Mouse (Mus musculus) heart, embryonic 13.5 days (tissue): ENCODE measurements around the gene Rapgef3. TPM values are rescaled to one million over a fixed set of nuclear protein-coding genes. Genes with fewer than 3 reads are reported as not detected.

Experiments used
- ATAC-seq: fragments of 200-750 bp; cut with Nextera tagmentation; 2 replicates; pipeline ENCODE4 v1.8.0; 2017; ENCODE audit warnings: moderate TSS enrichment; ENCODE audit not compliant: insufficient number of reproducible peaks, low FRiP score, low TSS enrichment; ENCODE audit errors: extremely low read depth
- H3K27ac ChIP-seq: fragments of 300-500 bp; sonication (generic); replicated peaks from 2 replicates; pipeline ENCODE4 v1.5.1; 2015; ENCODE audit warnings: moderate library complexity, mild to moderate bottlenecking, inconsistent platforms
- H3K27me3 ChIP-seq: fragments of 300-500 bp; sonication (generic); replicated peaks from 2 replicates; pipeline ENCODE4 v1.6.1; 2015; ENCODE audit warnings: mild to moderate bottlenecking, inconsistent platforms
- H3K36me3 ChIP-seq: fragments of 300-500 bp; sonication (generic); 2 replicates; pipeline ENCODE4 v1.6.1; 2015; ENCODE audit warnings: mild to moderate bottlenecking, inconsistent platforms
- H3K4me1 ChIP-seq: fragments of 300-500 bp; sonication (generic); 2 replicates; pipeline ENCODE4 v1.6.1; 2015; ENCODE audit warnings: inconsistent platforms
- H3K4me2 ChIP-seq: fragments of 300-500 bp; sonication (generic); 2 replicates; pipeline ENCODE4 v1.6.1; 2015; ENCODE audit warnings: inconsistent platforms, mild to moderate bottlenecking, moderate library complexity
- H3K4me3 ChIP-seq: fragments of 300-500 bp; sonication (generic); 2 replicates; pipeline ENCODE4 v1.5.1; 2015; ENCODE audit warnings: moderate library complexity, mild to moderate bottlenecking, inconsistent platforms
- H3K9ac ChIP-seq: fragments of 300-500 bp; sonication (generic); 2 replicates; pipeline ENCODE4 v1.6.1; 2015; ENCODE audit warnings: inconsistent platforms, mild to moderate bottlenecking, moderate library complexity
- H3K9me3 ChIP-seq: fragments of 300-500 bp; sonication (generic); 2 replicates; pipeline ENCODE4 v1.6.1; 2016; ENCODE audit warnings: inconsistent platforms
- WGBS: fragments of 180-500 bp; shearing (Covaris S2); methylation state at CpG from one replicate; pipeline ENCODE4 v1.1.7; 2015; ENCODE audit warnings: mixed read lengths; 5-methylcytosine and 5-hydroxymethylcytosine counted together
- polyA plus RNA-seq: library from polyadenylated mRNA; unstranded; fragments of >200 nt; fragmentation: Nextera tagmentation; extraction: Ambion mirVana; gene quantifications from 2 replicates; pipeline ENCODE4 v1.2.1, GENCODE M21; 2015

The Rapgef3 gene
- polyA plus RNA-seq, 1 experiment from 2014 or later, result 22.1 TPM

- ATAC-seq, result no peak
- Histone ChIP-seq H3K9me3 (no peaks in the 10 kb centered on the region), H3K9ac (peak overlapping the region; percentile 33), H3K27ac (peak overlapping the region; percentile 21; the same call in 1 of the 2 replicates), H3K4me1 (peaks cover 46% of the 10 kb centered on the region), H3K27me3 (no peaks in the 10 kb centered on the region), H3K36me3 (peaks cover 59% of the 10 kb centered on the region), H3K4me3 (no peak overlapping the region), H3K4me2 (no peak overlapping the region)
- 23% methylated on average over 6 of the region's 6 CpGs for WGBS
Measured at GRCm38 (mm10) chr15:97754476-97754875, 13.3 kb downstream of the Rapgef3 start.

DNA sequence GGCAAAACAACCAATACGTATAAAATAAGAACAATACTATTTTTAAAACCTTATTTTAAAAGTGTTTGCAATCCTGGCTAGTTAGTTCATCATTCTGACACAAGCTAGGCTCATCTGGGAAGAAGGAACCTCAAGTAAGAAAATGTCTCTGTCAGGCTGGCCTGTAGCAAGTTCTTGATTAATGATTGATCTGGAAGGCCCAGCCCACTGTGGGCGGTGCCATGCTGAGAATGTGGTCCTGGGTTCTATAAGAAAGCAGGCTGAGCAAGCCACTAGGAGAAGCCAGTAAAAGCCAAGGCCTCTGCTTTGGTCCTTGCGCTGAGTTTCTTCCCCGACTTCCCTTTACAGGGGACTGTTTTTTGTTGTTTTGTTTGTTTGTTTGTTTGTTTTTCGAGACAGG is 15.3 kb downstream of the Rapgef3 start:
- peaks cover 53% of the 10 kb centered on the region for H3K36me3 ChIP-seq
- no peak overlapping the region for H3K9ac ChIP-seq
- no peaks in the 10 kb centered on the region for H3K27me3 ChIP-seq
- H3K4me1 ChIP-seq, result peaks cover 66% of the 10 kb centered on the region
- ATAC-seq, result no peak
- no peak overlapping the region for H3K4me3 ChIP-seq
- WGBS, result 88% methylated on average over 5 of the region's 5 CpGs
- no peaks in the 10 kb centered on the region for H3K9me3 ChIP-seq
- no peak overlapping the region for H3K27ac ChIP-seq
- no peak overlapping the region for H3K4me2 ChIP-seq

- no peak for ATAC-seq
Measured at GRCm38 (mm10) chr15:97751676-97752075, 16.1 kb downstream of the Rapgef3 start.

DNA sequence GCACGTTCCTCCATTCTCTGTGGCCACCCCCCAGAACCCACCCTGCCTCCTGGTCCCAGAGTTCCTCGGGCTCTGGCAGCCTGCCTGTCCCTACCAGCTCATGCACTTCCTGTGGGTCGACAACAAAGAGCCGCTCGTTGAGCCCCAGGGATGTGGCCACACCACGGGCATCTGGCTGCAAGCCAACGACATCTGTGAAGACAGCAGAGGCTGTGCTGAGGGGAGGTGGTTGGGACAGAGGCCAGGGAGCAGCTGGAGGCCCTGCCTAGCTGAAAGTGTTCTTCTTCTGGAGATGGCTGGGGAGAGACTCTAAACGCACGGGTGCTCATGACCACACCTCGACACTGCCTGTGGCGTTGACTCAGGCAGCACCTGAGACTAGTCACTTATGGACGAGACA is 17.1 kb downstream of the Rapgef3 start:
- H3K4me1 ChIP-seq, result peaks cover 79% of the 10 kb centered on the region
- peak overlapping the region; percentile 25 for H3K9ac ChIP-seq
- H3K4me3 ChIP-seq, result no peak overlapping the region
- H3K27me3 ChIP-seq, result no peaks in the 10 kb centered on the region
- peaks cover 54% of the 10 kb centered on the region for H3K36me3 ChIP-seq
- H3K4me2 ChIP-seq, result peak overlapping the region; percentile 12
- ATAC-seq, result peak; percentile 48
- H3K9me3 ChIP-seq, result no peaks in the 10 kb centered on the region
- H3K27ac ChIP-seq, result peak overlapping the region; percentile 75
- WGBS, result 10% methylated on average over 12 of the region's 12 CpGs

More at GRCm38 (mm10) chr15:97751676-97752075, 16.1 kb downstream of the Rapgef3 start:
- WGBS, result 39% methylated on average over 2 of the region's 2 CpGs
- H3K4me3 ChIP-seq, result no peak overlapping the region
- H3K27ac ChIP-seq, result no peak overlapping the region; the same call in 1 of the 2 replicates
- peaks cover 54% of the 10 kb centered on the region for H3K36me3 ChIP-seq
- peaks cover 73% of the 10 kb centered on the region for H3K4me1 ChIP-seq
- no peaks in the 10 kb centered on the region for H3K9me3 ChIP-seq
- H3K9ac ChIP-seq, result no peak overlapping the region
- H3K4me2 ChIP-seq, result no peak overlapping the region
- no peaks in the 10 kb centered on the region for H3K27me3 ChIP-seq

- ATAC-seq, result no peak
- no peak overlapping the region for H3K4me3 ChIP-seq
- 81% methylated on average over 13 of the region's 13 CpGs for WGBS
- peaks cover 62% of the 10 kb centered on the region for H3K36me3 ChIP-seq
- H3K9ac ChIP-seq, result peak overlapping the region; percentile 25
- H3K27ac ChIP-seq, result peak overlapping the region; percentile 75
- peak overlapping the region; percentile 12 for H3K4me2 ChIP-seq
- no peaks in the 10 kb centered on the region for H3K27me3 ChIP-seq
- no peaks in the 10 kb centered on the region for H3K9me3 ChIP-seq
- peaks cover 79% of the 10 kb centered on the region for H3K4me1 ChIP-seq
Measured at GRCm38 (mm10) chr15:97749841-97750240, 17.9 kb downstream of the Rapgef3 start.

DNA sequence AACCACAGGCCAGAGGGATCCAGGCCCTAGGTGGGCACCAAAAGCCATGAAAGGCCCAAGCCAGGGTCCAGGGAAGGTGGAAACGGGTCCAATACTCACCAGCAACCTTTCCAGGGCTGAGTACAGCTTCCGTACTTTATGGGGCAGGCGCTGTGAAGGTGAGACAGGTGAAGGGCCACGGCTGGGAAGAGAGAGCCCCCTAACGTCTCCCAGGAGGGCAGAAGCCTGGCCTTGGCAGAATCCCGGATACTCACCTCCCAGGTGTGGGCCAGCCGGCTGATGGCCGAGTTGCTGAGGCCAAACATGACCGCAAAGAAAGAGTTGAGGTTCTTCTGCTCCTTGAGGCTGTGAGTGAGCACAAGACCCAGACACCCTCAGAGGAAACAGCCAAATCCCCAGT is 18.4 kb downstream of the Rapgef3 start:
- no peak for ATAC-seq
- no peak overlapping the region; the same call in 1 of the 2 replicates for H3K27ac ChIP-seq
- H3K4me1 ChIP-seq, result peaks cover 77% of the 10 kb centered on the region
- H3K36me3 ChIP-seq, result peaks cover 63% of the 10 kb centered on the region
- no peak overlapping the region for H3K4me2 ChIP-seq
- no peaks in the 10 kb centered on the region for H3K9me3 ChIP-seq
- no peak overlapping the region for H3K4me3 ChIP-seq
- 0 out of 2 replicates have a peak overlapping the region, but pooled peaks have one; percentile 15 for H3K9ac ChIP-seq
- no peaks in the 10 kb centered on the region for H3K27me3 ChIP-seq
- WGBS, result 87% methylated on average over 9 of the region's 9 CpGs

GRCm38 (mm10) chr15:97748964-97749363 is 18.8 kb downstream of the Rapgef3 start:
- Histone ChIP-seq H3K9ac (0 out of 2 replicates have a peak overlapping the region, but pooled peaks have one; percentile 15), H3K27me3 (no peaks in the 10 kb centered on the region), H3K4me1 (peaks cover 77% of the 10 kb centered on the region), H3K27ac (peak overlapping the region; percentile 74; the same call in 1 of the 2 replicates), H3K4me2 (no peak overlapping the region), H3K4me3 (no peak overlapping the region), H3K36me3 (peaks cover 67% of the 10 kb centered on the region), H3K9me3 (no peaks in the 10 kb centered on the region)
- 88% methylated on average over 4 of the region's 4 CpGs for WGBS
- no peak for ATAC-seq

DNA sequence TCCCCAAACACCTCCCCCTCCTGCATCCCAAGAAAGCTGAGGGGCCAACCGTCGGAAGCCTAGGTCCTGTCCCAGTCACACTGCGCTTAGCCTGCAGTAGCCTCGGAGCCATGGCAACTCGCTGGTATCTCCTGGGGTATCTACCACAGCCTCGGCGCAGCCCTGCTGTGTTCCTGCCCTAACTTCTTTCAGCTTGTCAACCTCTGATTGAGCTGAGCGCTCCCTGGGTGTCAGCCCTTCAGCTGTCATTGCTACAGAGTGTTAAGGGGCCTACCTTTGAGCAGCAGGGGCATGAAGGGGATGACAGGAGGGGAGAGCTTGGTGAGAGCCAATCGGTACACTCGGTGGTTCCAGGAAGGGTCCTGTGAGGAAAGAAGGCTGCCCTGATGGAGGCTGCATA is 19.5 kb downstream of the Rapgef3 start:
- no peaks in the 10 kb centered on the region for H3K9me3 ChIP-seq
- H3K27me3 ChIP-seq, result no peaks in the 10 kb centered on the region
- H3K9ac ChIP-seq, result peak overlapping the region; percentile 54; the same call in 1 of the 2 replicates
- peak overlapping the region; percentile 51 for H3K4me2 ChIP-seq
- H3K27ac ChIP-seq, result peak overlapping the region; percentile 74
- 29% methylated on average over 10 of the region's 10 CpGs for WGBS
- ATAC-seq, result peak; percentile 30; the same call in 1 of the 2 replicates
- H3K36me3 ChIP-seq, result peaks cover 61% of the 10 kb centered on the region
- peaks cover 78% of the 10 kb centered on the region for H3K4me1 ChIP-seq
- H3K4me3 ChIP-seq, result 0 out of 2 replicates have a peak overlapping the region, but pooled peaks have one; percentile 0

DNA sequence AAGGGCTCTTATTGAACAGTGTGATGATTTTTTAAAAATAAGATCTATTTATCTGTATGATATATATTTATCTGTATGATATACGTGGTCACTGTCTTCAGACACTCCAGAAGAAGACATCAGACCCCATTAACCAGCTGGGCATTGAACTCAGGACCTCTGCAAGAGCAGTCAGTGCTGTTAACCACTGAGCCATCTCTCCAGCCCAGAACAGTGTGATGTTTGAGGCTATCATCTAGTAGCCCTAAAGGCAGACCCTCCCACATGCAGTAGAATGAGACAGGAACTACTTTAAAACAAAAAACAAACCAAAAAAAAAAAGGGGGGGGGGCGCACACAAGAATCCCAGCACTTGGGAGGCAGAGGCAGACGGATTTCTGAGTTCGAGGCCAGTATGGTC is 20.3 kb downstream of the Rapgef3 start:
- 81% methylated on average over 4 of the region's 4 CpGs for WGBS
- Histone ChIP-seq H3K27ac (no peak overlapping the region), H3K27me3 (no peaks in the 10 kb centered on the region), H3K4me3 (no peak overlapping the region), H3K9ac (no peak overlapping the region), H3K4me2 (no peak overlapping the region), H3K36me3 (peaks cover 55% of the 10 kb centered on the region), H3K4me1 (peaks cover 83% of the 10 kb centered on the region), H3K9me3 (no peaks in the 10 kb centered on the region)
- ATAC-seq, result no peak

GRCm38 (mm10) chr15:97746748-97747147 is 21.0 kb downstream of the Rapgef3 start:
- no peak overlapping the region for H3K27ac ChIP-seq
- no peaks in the 10 kb centered on the region for H3K27me3 ChIP-seq
- no peaks in the 10 kb centered on the region for H3K9me3 ChIP-seq
- H3K4me1 ChIP-seq, result peaks cover 89% of the 10 kb centered on the region
- H3K4me2 ChIP-seq, result no peak overlapping the region
- H3K36me3 ChIP-seq, result peaks cover 48% of the 10 kb centered on the region
- no peak overlapping the region for H3K9ac ChIP-seq
- ATAC-seq, result no peak
- 81% methylated on average over 24 of the region's 24 CpGs for WGBS
- no peak overlapping the region for H3K4me3 ChIP-seq

- 81% methylated on average over 10 of the region's 10 CpGs for WGBS
- no peak for ATAC-seq
- no peaks in the 10 kb centered on the region for H3K9me3 ChIP-seq
- peaks cover 89% of the 10 kb centered on the region for H3K4me1 ChIP-seq
- H3K9ac ChIP-seq, result no peak overlapping the region
- H3K36me3 ChIP-seq, result peaks cover 45% of the 10 kb centered on the region
- no peak overlapping the region for H3K27ac ChIP-seq
- H3K4me2 ChIP-seq, result no peak overlapping the region
- no peak overlapping the region for H3K4me3 ChIP-seq
- H3K27me3 ChIP-seq, result no peaks in the 10 kb centered on the region
Measured at GRCm38 (mm10) chr15:97746278-97746677, 21.5 kb downstream of the Rapgef3 start.

- WGBS, result 43% methylated on average over 10 of the region's 10 CpGs
- Histone ChIP-seq H3K4me1 (peaks cover 82% of the 10 kb centered on the region), H3K4me3 (no peak overlapping the region), H3K4me2 (no peak overlapping the region), H3K9me3 (no peaks in the 10 kb centered on the region), H3K27me3 (no peaks in the 10 kb centered on the region), H3K9ac (peak overlapping the region; percentile 4), H3K27ac (0 out of 2 replicates have a peak overlapping the region, but pooled peaks have one; percentile 29), H3K36me3 (peaks cover 45% of the 10 kb centered on the region)
- ATAC-seq, result no peak
Measured at GRCm38 (mm10) chr15:97745331-97745730, 22.4 kb downstream of the Rapgef3 start.
